Mouse (Mus musculus) liver, adult 2 months (tissue): ENCODE data around the gene Kng2. TPM values are rescaled to one million over a fixed set of nuclear protein-coding genes. Genes with fewer than 3 reads are reported as not detected.
A peak's percentile ranks its signal among the peaks of the same experiment; 100 is the strongest.
"Not testable (repeated sequence)": the region's sequence is repeated elsewhere in the genome, so short reads cannot be mapped to it uniquely, and the experiment has no call there.

Source experiments
- DNase-seq: peaks from one replicate; pipeline ENCODE4 v3.0.0-alpha.2; 2011; ENCODE audit warnings: low read depth, low spot score; ENCODE audit errors: extremely low read depth
- H3K27ac ChIP-seq: fragments of 200-500 bp; replicated peaks from 2 replicates; pipeline ENCODE4 v1.5.1; 2012; ENCODE audit warnings: low read depth, mild to moderate bottlenecking, control low read depth, inconsistent platforms, low read length; ENCODE audit not compliant: insufficient read depth
- H3K27me3 ChIP-seq: fragments of 200-500 bp; 2 replicates; pipeline ENCODE4 v1.6.1; 2012; ENCODE audit warnings: mild to moderate bottlenecking, moderate library complexity, low read length, inconsistent platforms; ENCODE audit not compliant: control insufficient read depth, insufficient read depth
- H3K36me3 ChIP-seq: fragments of 200-500 bp; 2 replicates; pipeline ENCODE4 v1.6.1; 2012; ENCODE audit warnings: low read length, inconsistent platforms; ENCODE audit not compliant: control insufficient read depth, insufficient read depth
- H3K4me1 ChIP-seq: fragments of 200-500 bp; 2 replicates; pipeline ENCODE4 v1.6.1; 2011; ENCODE audit warnings: low read length; ENCODE audit not compliant: control insufficient read depth, insufficient read depth
- H3K4me3 ChIP-seq: fragments of 200-500 bp; 2 replicates; pipeline ENCODE4 v1.5.1; 2011; ENCODE audit warnings: low read depth, mild to moderate bottlenecking, control low read depth, low read length, moderate library complexity; ENCODE audit not compliant: insufficient read depth
- H3K79me2 ChIP-seq: fragments of 200-500 bp; 2 replicates; pipeline ENCODE4 v1.6.1; 2012; ENCODE audit warnings: inconsistent platforms, mild to moderate bottlenecking, low read length, moderate library complexity; ENCODE audit not compliant: control insufficient read depth, insufficient read depth
- H3K9ac ChIP-seq: fragments of 200-500 bp; 2 replicates; pipeline ENCODE4 v1.6.1; 2012; ENCODE audit warnings: low read depth, mild to moderate bottlenecking, control low read depth, inconsistent platforms, low read length
- CTCF ChIP-seq: fragments of 200-500 bp; IDR thresholded peaks from 2 replicates; pipeline ENCODE4 v1.5.1; 2011; ENCODE audit warnings: low read depth, low read length, control low read depth
- POLR2A ChIP-seq: fragments of 200-500 bp; IDR thresholded peaks from 2 replicates; pipeline ENCODE4 v1.6.1; 2011; ENCODE audit warnings: low read length, control low read depth; ENCODE audit not compliant: insufficient read depth; ENCODE audit errors: extremely low read depth
- WGBS: fragments of 180-500 bp; shearing (Covaris S2); methylation state at CpG from one replicate; pipeline ENCODE4 v1.1.7; 2018; 5-methylcytosine and 5-hydroxymethylcytosine counted together
- polyA plus RNA-seq: library from polyadenylated mRNA; depleted of rRNA; stranded (reverse); fragments of >200 nt; gene quantifications from 2 replicates; pipeline ENCODE4 v1.2.3, GENCODE M21; 2012
- total RNA-seq: library from RNA; depleted of rRNA; stranded (reverse); fragments of >200 nt; gene quantifications from 2 replicates; pipeline ENCODE4 v1.2.3, GENCODE M21; 2014

The Kng2 gene
- total and polyA plus RNA-seq, 2 experiments: 123 to 472 TPM

GRCm38 (mm10) chr16:23040876-23041275 is 11.6 kb upstream of the Kng2 start:
- no peak for DNase-seq
- 54% methylated on average over 4 of the region's 4 CpGs for WGBS
- Histone ChIP-seq H3K36me3 (no peaks in the 10 kb centered on the region), H3K27ac (no peak overlapping the region), H3K79me2 (no peaks in the 10 kb centered on the region; the same call in 1 of the 2 replicates), H3K27me3 (no peaks in the 10 kb centered on the region), H3K9ac (no peak overlapping the region), H3K4me1 (peaks cover 24% of the 10 kb centered on the region), H3K4me3 (no peak overlapping the region)
- TF ChIP-seq CTCF (no peak), POLR2A (no peak)

GRCm38 (mm10) chr16:23039281-23039680 is 10.0 kb upstream of the Kng2 start:
- TF ChIP-seq POLR2A (no peak), CTCF (no peak)
- Histone ChIP-seq H3K4me1 (peaks cover 24% of the 10 kb centered on the region), H3K27ac (peak overlapping the region; percentile 82), H3K27me3 (no peaks in the 10 kb centered on the region), H3K9ac (no peak overlapping the region), H3K36me3 (no peaks in the 10 kb centered on the region), H3K4me3 (no peak overlapping the region), H3K79me2 (no peaks in the 10 kb centered on the region; the same call in 1 of the 2 replicates)
- 28% methylated on average over 4 of the region's 4 CpGs for WGBS
- peak; percentile 99 for DNase-seq

GRCm38 (mm10) chr16:23037744-23038143 is 8.5 kb upstream of the Kng2 start:
- no peaks in the 10 kb centered on the region; the same call in 1 of the 2 replicates for H3K79me2 ChIP-seq
- 8% methylated on average over 7 of the region's 7 CpGs for WGBS
- H3K9ac ChIP-seq: peak overlapping the region; percentile 4; the same call in 1 of the 2 replicates
- peak overlapping the region; percentile 77 for H3K27ac ChIP-seq
- H3K36me3 ChIP-seq: no peaks in the 10 kb centered on the region
- H3K4me1 ChIP-seq: peaks cover 30% of the 10 kb centered on the region
- no peak for TF ChIP-seq CTCF
- TF ChIP-seq POLR2A: no peak
- H3K4me3 ChIP-seq: no peak overlapping the region
- no peaks in the 10 kb centered on the region for H3K27me3 ChIP-seq
- peak; percentile 99 for DNase-seq

GRCm38 (mm10) chr16:23033673-23034072 is 4.4 kb upstream of the Kng2 start:
- H3K36me3 ChIP-seq: no peaks in the 10 kb centered on the region
- no peaks in the 10 kb centered on the region for H3K27me3 ChIP-seq
- H3K27ac ChIP-seq: peak overlapping the region; percentile 14
- peak; percentile 73 for DNase-seq
- TF ChIP-seq CTCF (no peak), POLR2A (no peak)
- peaks cover 31% of the 10 kb centered on the region for H3K4me1 ChIP-seq
- no peak overlapping the region for H3K4me3 ChIP-seq
- no peak overlapping the region for H3K9ac ChIP-seq
- no peaks in the 10 kb centered on the region for H3K79me2 ChIP-seq
- 49% methylated on average over 4 of the region's 4 CpGs for WGBS

GRCm38 (mm10) chr16:23030673-23031435 is 1.6 kb upstream of the Kng2 start:
- Histone ChIP-seq H3K36me3 (peaks cover 2% of the 10 kb centered on the region; the same call in 1 of the 2 replicates), H3K4me3 (no peak overlapping the region), H3K27me3 (no peaks in the 10 kb centered on the region), H3K79me2 (peaks cover 7% of the 10 kb centered on the region; the same call in 1 of the 2 replicates), H3K9ac (no peak overlapping the region), H3K4me1 (peaks cover 28% of the 10 kb centered on the region), H3K27ac (peak overlapping the region; percentile 88)
- TF ChIP-seq CTCF (no peak), POLR2A (no peak)
- WGBS: 55% methylated on average over 5 of the region's 5 CpGs
- peak; percentile 95 for DNase-seq

GRCm38 (mm10) chr16:23027341-23027740 is 1.9 kb downstream of the Kng2 start:
- 8% methylated on average over 3 of the region's 3 CpGs for WGBS
- Histone ChIP-seq H3K4me3 (peak overlapping the region; percentile 53), H3K79me2 (peaks cover 10% of the 10 kb centered on the region; the same call in 1 of the 2 replicates), H3K4me1 (peaks cover 25% of the 10 kb centered on the region), H3K9ac (peak overlapping the region; percentile 76), H3K36me3 (peaks cover 20% of the 10 kb centered on the region), H3K27ac (0 out of 2 replicates have a peak overlapping the region, but pooled peaks have one; percentile 60)
- DNase-seq, H3K27me3 ChIP-seq: not testable (repeated sequence)
